Mouse (Mus musculus) lung, postnatal 0 days (tissue): Measurements from ENCODE around the gene Tbcel.

Experiments
- CTCF ChIP-seq: IDR thresholded peaks from 2 replicates; pipeline ENCODE4 v1.5.1; 2016; ENCODE audit warnings: antibody characterized with exemption, mild to moderate bottlenecking
- EP300 ChIP-seq: IDR thresholded peaks from 2 replicates; pipeline ENCODE4 v1.6.1; 2016; ENCODE audit warnings: antibody characterized with exemption, mild to moderate bottlenecking, control low read depth

DNA sequence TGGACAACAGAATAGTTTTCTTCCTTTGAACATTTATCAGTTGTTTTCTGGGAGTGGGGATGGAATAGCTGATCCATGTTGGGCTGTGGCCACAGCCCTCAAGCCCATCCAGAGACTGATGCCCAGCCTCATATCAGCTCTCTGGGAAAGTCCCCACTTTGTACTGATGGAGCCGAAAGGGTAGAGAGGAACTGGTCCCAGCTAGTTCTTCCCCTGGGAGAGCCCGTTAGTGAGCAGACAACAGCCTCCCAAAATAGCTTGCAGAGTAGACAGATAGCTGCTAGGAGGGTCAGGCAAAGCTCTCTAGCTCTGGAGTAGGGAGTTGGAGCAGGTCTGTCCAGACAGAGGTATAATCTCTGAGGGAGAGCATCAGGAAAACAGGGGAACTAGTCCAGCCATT, 111.5 kb downstream of the Tbcel start:
- TF ChIP-seq CTCF (no peak), EP300 (no peak)
